Mouse (Mus musculus) layer of hippocampus, adult 6 months (tissue): ENCODE results near the gene Ddx20. TPM values are rescaled to one million over a fixed set of nuclear protein-coding genes. Genes with fewer than 3 reads are reported as not detected.

ENCODE experiments used
- long read RNA-seq, 2 experiments: library from polyadenylated mRNA; unstranded; transcript quantifications; one replicate each; pipeline ENCODE4 v2.0.0; 2019 to 2020
- polyA plus RNA-seq: library from polyadenylated mRNA; unstranded; fragments of <200 nt; fragmentation: Nextera tagmentation; gene quantifications from 2 replicates; pipeline ENCODE4 v1.2.3, GENCODE M21; 2021

Gene Ddx20
- 8.2 and 8.3 TPM in 2 replicates for polyA plus RNA-seq
- long read RNA-seq, experiment 1, transcript Ddx20-201 (11 exons, 2,905 nt) = major isoform, 18 of 23 reads
- long read RNA-seq, experiment 1, partial matches to known transcripts = 4 of 23 reads
- long read RNA-seq, experiment 1, other reads (novel, unspliced or antisense) = 1 of 23 reads
- long read RNA-seq, experiment 2, transcript Ddx20-201 (11 exons, 2,905 nt) = major isoform, 109 of 119 reads
- long read RNA-seq, experiment 2, partial matches to known transcripts = 7 of 119 reads
- long read RNA-seq, experiment 2, other reads (novel, unspliced or antisense) = 3 of 119 reads

GRCm38 (mm10) chr3:105687324-105688060 lies at the start of gene Ddx20:
Gene Ddx20 (minus strand): TSS chr3:105687574.

GRCm38 (mm10) chr3:105704031-105705008 lies 16.9 kb upstream of the Ddx20 start, which contains the start of gene Inka2:
Gene Inka2 (plus strand): TSS chr3:105704599.

Other genes with a start within 250 kb of the Ddx20 start
- gene Kcnd3, start 235.2 kb downstream of the Ddx20 start, polyA plus RNA-seq = 5.2 and 6.0 TPM in 2 replicates
- 8.1 and 9.7 TPM in 2 replicates for gene Inka2, start 17.0 kb upstream of the Ddx20 start, polyA plus RNA-seq
- gene Rap1a, start 113.8 kb upstream of the Ddx20 start, polyA plus RNA-seq = 38.7 and 40.4 TPM in 2 replicates
- gene Adora3, start 183.3 kb upstream of the Ddx20 start, polyA plus RNA-seq = 0.21 and 0.35 TPM in 2 replicates
- 0.59 and 0.72 TPM in 2 replicates for gene Tmigd3, start 183.3 kb upstream of the Ddx20 start, polyA plus RNA-seq
- gene I830077J02Rik, start 245.1 kb upstream of the Ddx20 start, polyA plus RNA-seq = 0.59 TPM in 2 replicates